Comparison of ENCODE assay signal across 9 mouse cellular contexts in genomic region chr1:74390287-74390906, GRCm38 (mm10). TPM values are rescaled to one million over a fixed set of nuclear protein-coding genes. Genes with fewer than 3 reads are reported as not detected.
DNase-seq lines count a peak whose midpoint lies in the region; ATAC-seq lines count a peak whose summit lies in the region.
"Had no signal": no experiment of that assay in that cellular context is flagged by ENCODE, and none has a peak within 500 bp of the region (broad histone marks: within the 10 kb centered on the region; RNA-seq: fewer than 3 reads in every experiment).

No protein-coding gene starts in this region.

- no peaks in the 10 kb centered on the region for H3K9me3 ChIP-seq in heart, embryonic 10.5 days
- H3K9me3 ChIP-seq in kidney, embryonic 16.5 days (ENCODE audit: low read length), result no peaks in the 10 kb centered on the region

- DNase-seq in 416B (ENCODE audit: low read depth) (peak; percentile 91), NIH3T3 (ENCODE audit: low read depth) (peak; percentile 86)
- DNase-seq in embryo, embryonic 11 days, result peak; percentile 74
- DNase-seq in heart, embryonic 10.5 days (ENCODE audit: low spot score), result peak; percentile 91
- peak; percentile 78 to 80 for DNase-seq in lung, postnatal 4 days
- DNase-seq in spleen, adult 18-20 months, result peak; percentile 61 to 73
- no peak for DNase-seq in left cerebral cortex, postnatal 25 days (ENCODE audit: low spot score in 2 of 2)

- peak overlapping the region; percentile 98 for H3K4me2 ChIP-seq in kidney, embryonic 16.5 days (replicated peaks; ENCODE audit: low read depth, low read length)

- H3K36me3 ChIP-seq in heart, embryonic 10.5 days, result peaks cover 23% of the 10 kb centered on the region
- H3K36me3 ChIP-seq in kidney, embryonic 16.5 days (ENCODE audit: insufficient read depth, low read length), result peaks cover 21% of the 10 kb centered on the region

- peak overlapping the region; percentile 59 for H3K9ac ChIP-seq in kidney, embryonic 16.5 days (replicated peaks; ENCODE audit: low read length)

- peak overlapping the region; percentile 100 for H3K27ac ChIP-seq in heart, embryonic 10.5 days
- peak overlapping the region; percentile 99 for H3K27ac ChIP-seq in kidney, embryonic 16.5 days (ENCODE audit: low read length)

- peak overlapping the region; percentile 86 for H3K4me3 ChIP-seq in heart, embryonic 10.5 days
- H3K4me3 ChIP-seq in kidney, embryonic 16.5 days (ENCODE audit: low read length), result peak overlapping the region; percentile 93

- WGBS in heart, embryonic 10.5 days, result 7% methylated on average over 21 of the region's 21 CpGs
- 4% methylated on average over 21 of the region's 21 CpGs for WGBS in kidney, embryonic 16.5 days

- no peaks in the 10 kb centered on the region for H3K27me3 ChIP-seq in heart, embryonic 10.5 days (ENCODE audit: insufficient read depth, poor library complexity, severe bottlenecking)
- H3K27me3 ChIP-seq in kidney, embryonic 16.5 days (ENCODE audit: insufficient read depth, low read length), result no peaks in the 10 kb centered on the region

- peaks cover 64% of the 10 kb centered on the region for H3K4me1 ChIP-seq in heart, embryonic 10.5 days
- peaks cover 49% of the 10 kb centered on the region for H3K4me1 ChIP-seq in kidney, embryonic 16.5 days (ENCODE audit: insufficient read depth, low read length)

- intact Hi-C loops in left cerebral cortex, postnatal 25 days (cut with DNase I), result loop anchor here (2.0 to 5.0 kb wide), 2 partner anchors 28 to 153 kb away; partner anchors contain the start of genes Arpc2 and Catip

- ATAC-seq in kidney, embryonic 16.5 days (ENCODE audit: low FRiP score, low TSS enrichment), result no peak

RNA-seq across cellular contexts. Expression of gene Ctdsp1, which starts 0.9 kb away (rescaled TPM):
- 55.9 and 69.2 TPM in 2 replicates for polyA plus RNA-seq in heart, embryonic 10.5 days (2016; fragmentation: Nextera tagmentation; extraction: Ambion mirVana)
- polyA plus RNA-seq in kidney, embryonic 16.5 days (2015; fragmentation: Nextera tagmentation; extraction: Ambion mirVana), result 91.1 and 94.0 TPM in 2 replicates
- total RNA-seq in left cerebral cortex, postnatal 25 days (2021), result 10 to 100 TPM; 22.5 to 27.1 TPM

RNA-seq across cellular contexts. Expression of gene Slc11a1, which starts 15.4 kb away (rescaled TPM):
- polyA plus RNA-seq in heart, embryonic 10.5 days (2016; fragmentation: Nextera tagmentation; extraction: Ambion mirVana), result 1.1 and 1.6 TPM in 2 replicates
- polyA plus RNA-seq in kidney, embryonic 16.5 days (2015; fragmentation: Nextera tagmentation; extraction: Ambion mirVana), result 4.5 and 5.4 TPM in 2 replicates
- total RNA-seq in left cerebral cortex, postnatal 25 days (2021), result 1 to 10 TPM; 3.3 to 4.1 TPM
- total RNA-seq: hematopoietic stem cell, adult 5-6 weeks had no signal

RNA-seq across cellular contexts. Expression of gene Vil1, which starts 18.8 kb away (rescaled TPM):
- polyA plus RNA-seq in heart, embryonic 10.5 days (2016; fragmentation: Nextera tagmentation; extraction: Ambion mirVana), result 0.94 and 1.1 TPM in 2 replicates
- 17.5 and 18.0 TPM in 2 replicates for polyA plus RNA-seq in kidney, embryonic 16.5 days (2015; fragmentation: Nextera tagmentation; extraction: Ambion mirVana)
- under 1 TPM; 0.39 to 0.96 TPM for total RNA-seq in left cerebral cortex, postnatal 25 days (2021)

RNA-seq across cellular contexts. Expression of gene Catip, which starts 28.5 kb away (rescaled TPM):
- 0.20 and 0.28 TPM in 2 replicates for polyA plus RNA-seq in heart, embryonic 10.5 days (2016; fragmentation: Nextera tagmentation; extraction: Ambion mirVana)
- polyA plus RNA-seq in kidney, embryonic 16.5 days (2015; fragmentation: Nextera tagmentation; extraction: Ambion mirVana), result 0.50 and 0.53 TPM in 2 replicates
- under 1 TPM; 0.55 to 0.80 TPM for total RNA-seq in left cerebral cortex, postnatal 25 days (2021)

Comparison
In these comparisons a context has a peak if more than half of its experiments do, and no peak if none do; other contexts are left out.
1. DNase-seq: peak in 416B (single experiment), NIH3T3 (single experiment), embryo, embryonic 11 days (single experiment), heart, embryonic 10.5 days (single experiment), lung, postnatal 4 days (2 of 2) and spleen, adult 18-20 months (2 of 2); none in left cerebral cortex, postnatal 25 days (0 of 2).